Mouse (Mus musculus) lung, postnatal 10 days (tissue): ENCODE results near the gene Cd7.
A peak's percentile ranks its signal among the peaks of the same experiment; 100 is the strongest.
"Not testable (repeated sequence)": the region's sequence is repeated elsewhere in the genome, so short reads cannot be mapped to it uniquely, and the experiment has no call there.

ENCODE experiments used
- DNase-seq: peaks from one replicate; pipeline ENCODE4 v3.0.0; 2021

The Cd7 gene

GRCm38 (mm10) chr11:121039302-121039701, at the start of gene Cd7:
Gene Cd7 (minus strand): TSS chr11:121039418.
- DNase-seq, result no peak

GRCm38 (mm10) chr11:121088997-121089396, 49.8 kb upstream of the Cd7 start:
- no peak for DNase-seq

- no peak for DNase-seq
These were observed 47.1 kb upstream of the Cd7 start for GRCm38 (mm10) chr11:121086296-121086695.

GRCm38 (mm10) chr11:121085181-121085580, 46.0 kb upstream of the Cd7 start:
- DNase-seq, result no peak

GRCm38 (mm10) chr11:121082857-121083500, 43.8 kb upstream of the Cd7 start:
- DNase-seq, result peak; percentile 24

- DNase-seq, result no peak
These were observed 43.0 kb upstream of the Cd7 start for GRCm38 (mm10) chr11:121082250-121082649.

GRCm38 (mm10) chr11:121081120-121081519, 41.9 kb upstream of the Cd7 start, which contains the start of gene Sectm1a:
Gene Sectm1a (minus strand): TSS chr11:121081220.
- no peak for DNase-seq

GRCm38 (mm10) chr11:121080330-121080729, 41.1 kb upstream of the Cd7 start:
- DNase-seq, result no peak

- no peak for DNase-seq
These were observed 36.4 kb upstream of the Cd7 start for GRCm38 (mm10) chr11:121075655-121076054.

- DNase-seq, result not testable (repeated sequence)
These were observed 30.4 kb upstream of the Cd7 start for GRCm38 (mm10) chr11:121069662-121070061.

- no peak for DNase-seq
These were observed 28.7 kb upstream of the Cd7 start for GRCm38 (mm10) chr11:121067895-121068294.

GRCm38 (mm10) chr11:121064197-121064596, 25.0 kb upstream of the Cd7 start:
- no peak for DNase-seq

GRCm38 (mm10) chr11:121063379-121063778, 24.2 kb upstream of the Cd7 start, which contains the start of gene Sectm1b:
Gene Sectm1b (minus strand): TSS chr11:121063569.
- no peak for DNase-seq

GRCm38 (mm10) chr11:121061615-121062014, 22.4 kb upstream of the Cd7 start:
- no peak for DNase-seq

GRCm38 (mm10) chr11:121060401-121061067, 21.3 kb upstream of the Cd7 start:
- not testable (repeated sequence) for DNase-seq

- no peak for DNase-seq
These were observed 20.3 kb upstream of the Cd7 start for GRCm38 (mm10) chr11:121059471-121059870.

- no peak for DNase-seq
These were observed 19.7 kb upstream of the Cd7 start for GRCm38 (mm10) chr11:121058956-121059355.

GRCm38 (mm10) chr11:121058122-121058521, 18.9 kb upstream of the Cd7 start:
- no peak for DNase-seq

- peak; percentile 46 for DNase-seq
These were observed 17.5 kb upstream of the Cd7 start for GRCm38 (mm10) chr11:121056536-121057236.

GRCm38 (mm10) chr11:121053536-121053935, 14.3 kb upstream of the Cd7 start:
- DNase-seq, result peak; percentile 92

GRCm38 (mm10) chr11:121052387-121052786, 13.2 kb upstream of the Cd7 start:
- no peak for DNase-seq

- DNase-seq, result peak; percentile 33
These were observed 12.6 kb upstream of the Cd7 start for GRCm38 (mm10) chr11:121051793-121052192.

- no peak for DNase-seq
These were observed 10.6 kb upstream of the Cd7 start for GRCm38 (mm10) chr11:121049840-121050239.
